Mouse (Mus musculus): ENCODE measurements around the gene Akr1b3. TPM values are rescaled to one million over a fixed set of nuclear protein-coding genes. Genes with fewer than 3 reads are reported as not detected.

The Akr1b3 gene
- total RNA-seq, 2 experiments from 2014 or later = 34.6 to 45.8 TPM

Other genes with a start within 250 kb of the Akr1b3 start
- gene Slc35b4, start 140.4 kb downstream of the Akr1b3 start, total RNA-seq (2021) = 10 to 100 TPM; 57.8 to 61.0 TPM
- under 1 TPM; 0.42 to 0.56 TPM for gene Akr1b8, start 36.6 kb upstream of the Akr1b3 start, total RNA-seq (2021)
- gene Akr1b10, start 66.7 kb upstream of the Akr1b3 start, total RNA-seq (2021) = 10 to 100 TPM; 24.8 to 25.1 TPM
- not detected for gene Akr1b7, start 94.9 kb upstream of the Akr1b3 start, total RNA-seq (2021)
- 10 to 100 TPM; 65.7 to 69.3 TPM for gene Bpgm, start 158.7 kb upstream of the Akr1b3 start, total RNA-seq (2021)